Mouse (Mus musculus) spleen, postnatal 4 days (tissue): ENCODE measurements around the gene Inafm1.
A peak's percentile ranks its signal among the peaks of the same experiment; 100 is the strongest.
"Not testable (repeated sequence)": the region's sequence is repeated elsewhere in the genome, so short reads cannot be mapped to it uniquely, and the experiment has no call there.

Experiments
- DNase-seq, 2 experiments: peaks; one replicate each; pipeline ENCODE4 v3.0.0; 2022; ENCODE audit warnings: low spot score in 2 of 2

Inafm1 gene

DNA sequence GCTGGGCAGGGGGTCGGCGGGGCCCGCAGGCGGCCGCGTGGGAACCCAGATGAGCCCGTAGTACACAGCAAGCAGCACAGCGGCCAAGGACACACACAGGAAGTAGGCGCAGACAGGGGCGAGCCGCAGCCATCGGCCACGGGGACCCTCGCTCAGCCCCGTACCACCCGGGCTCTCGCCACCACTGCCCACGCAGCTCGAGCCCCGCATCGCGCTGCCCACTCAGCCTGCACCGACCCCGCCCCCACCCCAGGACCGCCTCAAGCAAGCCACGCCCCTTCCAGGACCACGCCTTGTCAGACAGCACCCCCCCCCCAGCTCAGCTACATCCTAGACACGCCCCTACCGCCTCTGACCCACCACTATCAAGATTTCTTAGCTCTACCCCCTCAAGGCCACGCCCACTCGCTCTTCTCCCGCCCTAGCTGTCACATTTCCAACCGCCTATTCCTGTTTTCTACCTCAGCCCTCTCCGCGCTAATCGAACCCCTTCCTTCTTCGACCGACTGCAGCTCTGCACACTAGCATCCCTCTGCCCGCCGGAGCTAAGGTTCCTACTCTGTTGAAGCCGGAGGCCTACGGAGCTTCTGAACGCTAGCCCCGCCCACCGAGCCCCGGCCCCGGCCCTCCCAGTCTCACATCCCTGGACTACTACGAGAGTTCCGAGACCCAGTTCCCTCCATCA lies at the start of gene Inafm1:
Inafm1 (minus strand) TSS at position 537 of the 685 bp plus-strand sequence.
- DNase-seq, result peak; percentile 88 to 92

DNA sequence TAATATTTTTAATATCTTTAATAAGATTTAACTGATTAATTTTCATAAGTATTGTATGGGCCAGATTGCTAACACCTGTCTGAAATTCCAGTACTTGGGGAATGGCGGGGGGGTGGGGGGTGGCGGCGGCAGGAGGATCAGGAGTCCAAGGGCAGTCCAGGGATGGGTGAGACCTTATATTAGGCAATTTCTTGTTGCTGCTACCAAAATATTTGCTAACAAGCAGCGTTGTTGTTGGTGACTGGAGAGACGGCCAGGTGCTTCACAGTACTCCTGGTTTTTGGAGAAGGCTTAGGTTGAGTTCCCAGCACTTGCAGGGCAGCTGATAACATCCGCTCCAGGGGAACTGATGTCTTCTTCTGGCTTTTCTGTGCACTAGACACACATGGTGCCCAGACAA lies 47.1 kb upstream of the Inafm1 start:
- no peak for DNase-seq

DNA sequence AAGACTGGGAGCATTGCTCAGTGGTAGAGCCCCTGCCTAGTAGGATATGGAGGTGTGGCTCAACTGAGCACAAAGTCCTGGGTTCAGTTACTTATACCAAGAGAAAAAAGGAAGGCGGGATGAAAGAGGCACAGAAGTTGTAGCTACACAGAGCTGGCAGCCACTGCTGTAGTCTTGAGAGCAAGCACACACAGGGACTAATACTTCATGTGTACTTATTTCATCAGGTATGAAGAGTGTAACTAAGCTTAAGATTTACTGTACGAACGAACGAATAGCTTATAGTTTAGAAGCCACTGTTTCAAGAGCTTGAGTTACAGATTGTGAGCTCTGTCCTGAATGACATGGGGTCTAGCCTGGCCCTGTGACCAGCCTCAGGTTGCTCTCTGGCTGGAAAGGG lies 45.8 kb upstream of the Inafm1 start:
- no peak for DNase-seq

DNA sequence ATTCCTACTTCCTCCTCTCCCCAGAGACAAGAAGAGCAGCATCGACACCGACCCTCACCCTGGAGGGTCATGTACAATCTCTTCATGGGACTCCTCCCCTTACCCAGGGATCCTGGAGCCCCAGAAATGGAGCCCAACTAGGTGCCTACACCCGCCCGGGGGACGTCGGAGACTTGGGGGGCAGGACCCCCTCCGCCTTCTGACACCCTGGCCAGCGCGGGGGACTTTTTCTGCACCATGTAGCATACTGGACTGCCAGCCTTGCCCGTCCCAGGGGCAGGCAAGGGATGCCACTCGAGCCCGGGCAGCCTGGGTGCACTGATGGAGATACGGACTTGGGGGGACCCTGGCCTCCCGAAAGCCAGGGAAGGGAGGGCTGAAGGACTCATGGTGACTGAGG lies 43.7 kb upstream of the Inafm1 start:
- peak in 1 of 2 experiments; percentile 69 for DNase-seq

DNA sequence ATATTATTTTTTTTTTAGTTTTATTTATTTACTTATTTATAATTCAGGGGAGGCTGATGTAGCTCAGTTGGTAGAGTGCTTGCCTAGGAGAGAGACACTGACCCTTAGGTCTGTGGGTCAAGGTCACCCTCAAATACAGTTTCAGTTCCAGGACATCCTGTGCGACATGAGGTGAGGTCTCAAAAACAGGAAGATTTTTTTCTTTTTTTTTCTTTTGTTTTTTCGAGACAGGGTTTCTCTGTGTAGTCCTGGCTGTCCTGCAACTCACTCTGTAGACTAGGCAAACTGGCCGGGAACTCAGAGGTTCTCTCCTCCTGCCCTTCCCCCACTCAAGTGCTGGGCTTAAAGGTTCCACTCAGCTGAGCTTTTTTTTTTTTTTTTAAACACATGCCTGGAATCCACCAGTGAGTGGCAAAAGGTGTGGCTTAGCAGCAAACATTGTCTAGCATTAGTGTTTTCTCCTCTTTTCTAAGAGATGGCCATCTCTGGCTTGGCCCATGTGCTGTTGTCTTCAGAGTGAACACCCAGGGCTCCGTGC lies 41.9 kb upstream of the Inafm1 start:
- DNase-seq, result no peak

DNA sequence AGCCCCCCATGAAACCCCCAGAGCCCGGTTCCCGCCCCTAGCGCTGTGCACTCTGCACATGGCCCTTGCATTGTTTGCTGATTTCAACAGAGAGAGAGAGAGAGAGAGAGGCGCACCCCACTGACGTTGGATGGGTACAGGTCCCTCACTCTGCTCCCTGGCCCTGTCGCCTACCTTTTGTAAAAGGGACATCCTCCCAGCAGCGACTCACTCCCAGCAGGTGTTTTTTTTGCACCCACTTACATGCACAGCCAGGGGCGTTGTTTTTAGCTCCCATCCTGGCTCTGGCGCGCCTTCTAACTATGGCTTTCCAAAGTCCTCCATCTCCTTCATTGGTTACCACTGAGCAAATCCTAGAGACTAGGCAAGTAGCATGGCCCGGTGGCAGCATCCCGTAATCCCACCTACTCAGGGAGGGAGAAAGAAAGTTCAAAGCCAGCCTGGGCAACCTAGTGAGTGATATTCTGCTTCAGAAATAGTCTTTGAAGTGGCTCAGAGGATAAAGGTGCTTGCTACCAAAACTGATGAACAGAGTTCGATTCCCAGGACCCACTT lies 40.9 kb upstream of the Inafm1 start:
- DNase-seq, result no peak

DNA sequence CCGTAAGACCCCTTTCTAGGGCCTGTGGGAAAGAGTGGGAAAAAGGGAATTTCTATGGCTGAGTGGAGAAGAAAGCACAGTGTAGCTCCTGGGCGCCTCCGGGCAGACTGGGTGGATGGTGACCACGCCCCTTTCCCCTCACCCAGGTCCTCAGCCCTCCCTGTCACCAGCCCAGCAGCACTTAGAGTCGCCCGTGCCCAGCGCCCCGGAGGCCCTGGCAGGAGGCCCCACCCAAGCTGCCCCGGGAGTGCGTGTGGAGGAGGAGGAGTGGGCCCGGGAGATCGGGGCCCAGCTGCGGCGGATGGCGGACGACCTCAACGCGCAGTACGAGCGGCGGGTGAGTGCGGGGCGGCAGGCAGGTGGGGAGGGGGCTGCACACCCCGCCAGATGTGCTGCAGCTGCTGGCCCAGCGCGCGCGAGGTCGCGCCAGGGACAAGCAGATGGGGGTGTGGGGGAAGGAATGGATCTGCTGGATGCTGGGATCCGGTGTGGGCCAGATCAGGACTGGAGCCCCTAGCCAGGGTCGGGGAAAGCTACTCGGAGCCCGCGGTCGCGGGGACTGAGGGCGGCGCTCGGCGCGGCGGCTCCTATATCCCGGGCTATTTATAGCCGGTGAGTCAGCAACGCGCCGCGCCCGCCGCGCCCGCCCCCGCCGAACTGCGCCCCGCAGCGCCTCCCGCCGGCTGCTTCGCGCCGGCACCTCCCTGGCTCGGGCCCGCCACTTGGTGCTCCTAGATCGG lies 40.2 kb upstream of the Inafm1 start:
- peak; percentile 84 to 93 for DNase-seq

DNA sequence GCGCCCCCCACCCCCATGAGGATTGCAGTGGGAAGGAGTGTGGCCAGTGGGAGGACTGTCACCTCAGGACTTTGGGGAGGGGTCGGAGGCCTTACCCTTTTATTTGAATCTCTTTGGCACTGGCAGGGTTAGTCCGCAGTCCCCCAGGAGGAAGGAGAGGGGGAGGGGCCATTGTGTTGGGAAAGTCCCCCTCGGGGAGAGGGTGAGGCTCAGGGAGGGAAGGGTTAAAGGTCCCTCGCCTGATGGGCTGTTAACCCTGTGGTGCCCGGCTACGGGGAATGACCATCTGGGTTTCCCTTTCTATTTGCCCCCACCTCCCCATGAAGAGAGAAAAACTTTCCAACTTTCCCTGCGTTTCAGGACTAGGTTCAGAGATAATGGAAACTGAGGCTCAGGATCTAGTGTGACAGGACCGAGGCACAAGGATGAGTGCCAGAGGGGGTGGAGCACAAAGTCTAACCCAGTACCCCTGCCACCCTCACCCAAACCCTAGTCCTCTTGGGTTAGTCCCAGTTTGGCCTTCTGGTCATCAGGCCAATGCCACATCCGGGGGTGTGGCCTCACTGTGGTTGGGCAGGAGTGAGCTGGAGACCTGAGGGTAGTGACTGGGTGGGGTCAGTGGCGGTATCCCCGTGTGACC lies 39.4 kb upstream of the Inafm1 start:
- DNase-seq, result peak; percentile 65 to 80

DNA sequence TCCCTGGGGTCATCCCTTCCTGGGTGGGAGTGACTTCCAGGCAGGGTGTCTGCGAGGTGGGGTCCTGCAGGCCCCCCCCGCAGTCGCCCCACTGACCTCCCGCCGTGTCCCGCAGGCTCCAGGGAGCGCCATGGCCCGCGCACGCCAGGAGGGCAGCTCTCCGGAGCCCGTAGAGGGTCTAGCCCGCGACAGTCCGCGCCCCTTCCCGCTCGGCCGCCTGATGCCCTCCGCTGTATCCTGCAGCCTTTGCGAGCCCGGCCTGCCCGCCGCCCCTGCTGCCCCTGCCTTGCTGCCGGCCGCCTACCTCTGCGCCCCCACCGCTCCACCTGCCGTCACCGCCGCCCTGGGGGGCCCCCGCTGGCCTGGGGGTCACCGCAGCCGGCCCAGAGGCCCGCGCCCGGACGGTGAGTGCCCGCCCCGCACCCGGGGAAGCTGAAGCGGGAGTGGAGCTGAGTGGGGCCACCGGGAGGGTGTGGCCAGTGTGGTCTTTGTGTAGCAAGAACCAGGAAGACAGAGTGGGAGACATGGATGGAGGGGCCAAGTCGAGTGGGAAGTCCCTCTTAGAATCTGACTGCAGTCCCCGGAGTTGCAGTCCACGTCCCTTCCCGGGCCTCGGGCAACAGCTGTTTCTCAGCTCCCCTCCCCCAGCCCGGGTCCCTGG lies 38.7 kb upstream of the Inafm1 start:
- peak; percentile 37 to 77 for DNase-seq

DNA sequence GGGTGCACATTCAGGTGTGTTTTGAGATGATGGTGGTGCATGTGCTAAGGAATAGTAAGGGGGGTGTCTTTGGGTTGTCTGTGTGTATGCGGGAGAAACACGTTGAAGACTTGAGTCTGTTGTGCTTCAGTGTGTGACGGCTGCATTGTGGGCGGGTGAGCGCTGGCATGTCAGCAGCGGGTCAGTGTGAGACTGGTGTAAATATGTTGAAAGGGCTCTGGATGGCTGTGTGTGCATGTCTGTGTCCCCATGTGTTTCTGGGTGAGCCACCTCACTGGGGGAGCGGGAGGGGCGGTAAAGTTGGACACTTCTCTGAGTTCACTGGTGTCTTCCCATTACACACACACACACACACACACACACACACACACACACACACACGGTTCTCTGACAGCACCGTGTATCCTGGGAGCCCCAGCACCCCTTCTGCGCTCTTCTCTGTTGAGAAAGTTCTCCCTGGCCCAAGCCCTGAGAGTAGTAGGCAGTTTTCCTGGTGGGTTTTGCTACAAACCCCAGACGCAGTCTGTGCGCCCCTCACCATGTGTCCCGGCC lies 38.1 kb upstream of the Inafm1 start:
- DNase-seq, result peak; percentile 34 to 72

DNA sequence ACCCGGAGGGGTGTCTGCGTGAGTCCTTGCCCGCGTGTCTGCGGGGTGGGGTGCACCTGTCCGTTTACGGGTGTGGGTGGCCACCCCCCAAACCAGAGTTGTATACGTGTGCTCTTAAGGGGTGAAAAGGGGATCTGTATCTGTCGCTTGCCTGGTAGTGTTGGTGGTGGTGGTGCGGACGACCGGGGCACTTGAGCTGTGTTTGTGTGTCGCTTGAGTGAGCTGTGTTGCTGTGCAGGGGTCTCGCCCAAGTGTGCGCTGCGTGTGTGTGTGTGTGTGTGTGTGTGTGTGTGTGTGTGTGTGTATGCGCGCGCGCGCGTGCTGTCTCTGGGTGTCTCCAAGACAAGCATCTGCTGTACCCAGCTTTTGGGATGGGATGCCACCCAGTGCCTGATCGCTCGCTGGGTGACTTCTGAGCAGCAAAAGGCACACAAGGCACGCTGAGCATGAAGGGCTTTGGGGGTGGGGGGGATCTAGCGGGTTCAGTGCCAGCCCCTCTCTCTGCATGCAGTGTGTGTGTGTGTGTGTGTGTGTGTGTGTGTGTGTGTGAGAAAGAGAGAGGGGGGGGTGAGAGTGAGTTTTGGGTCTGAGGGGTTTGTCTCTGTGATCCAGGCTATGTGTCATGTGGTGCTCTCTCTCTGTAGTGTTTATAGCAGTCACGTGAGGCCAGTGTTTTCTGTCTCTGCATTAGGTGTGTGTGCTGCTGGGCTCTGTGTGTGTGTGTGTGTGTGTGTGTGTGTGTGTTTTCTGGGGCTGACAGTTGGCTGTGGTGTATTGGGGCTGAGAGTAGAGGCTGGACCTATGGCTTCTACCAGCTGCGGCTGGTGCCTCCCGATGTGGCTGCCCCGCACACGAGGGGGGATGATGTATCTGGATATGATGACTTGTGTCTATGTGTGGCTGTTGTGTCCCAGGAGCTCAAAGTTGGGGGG lies 37.4 kb upstream of the Inafm1 start:
- peak; percentile 54 to 79 for DNase-seq

DNA sequence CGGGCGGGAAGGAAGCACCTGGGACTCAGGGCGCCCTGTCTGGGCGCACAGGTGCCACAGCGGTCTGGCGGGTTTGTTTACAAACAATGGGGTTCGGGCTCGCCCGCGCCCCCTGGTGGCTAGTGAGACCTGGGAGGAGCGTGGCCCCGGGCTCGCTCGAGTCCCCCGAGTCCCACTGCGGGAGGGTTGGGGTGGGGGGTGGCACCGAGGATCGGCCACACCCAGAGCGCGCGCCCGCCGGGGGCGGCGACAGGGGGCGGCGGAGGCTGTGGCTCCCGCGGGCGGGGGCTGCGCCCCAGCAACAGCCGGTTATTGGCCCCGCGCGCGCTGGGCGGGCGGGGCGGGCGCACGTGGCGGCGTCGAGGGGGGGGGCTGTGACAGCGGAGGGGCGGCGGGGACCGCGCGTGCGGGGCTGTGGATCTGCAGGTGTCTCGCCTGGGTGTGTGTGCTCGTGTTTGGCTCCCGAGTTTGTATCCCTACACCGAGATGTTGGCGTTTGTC lies 36.7 kb upstream of the Inafm1 start:
- peak; percentile 89 to 98 for DNase-seq

DNA sequence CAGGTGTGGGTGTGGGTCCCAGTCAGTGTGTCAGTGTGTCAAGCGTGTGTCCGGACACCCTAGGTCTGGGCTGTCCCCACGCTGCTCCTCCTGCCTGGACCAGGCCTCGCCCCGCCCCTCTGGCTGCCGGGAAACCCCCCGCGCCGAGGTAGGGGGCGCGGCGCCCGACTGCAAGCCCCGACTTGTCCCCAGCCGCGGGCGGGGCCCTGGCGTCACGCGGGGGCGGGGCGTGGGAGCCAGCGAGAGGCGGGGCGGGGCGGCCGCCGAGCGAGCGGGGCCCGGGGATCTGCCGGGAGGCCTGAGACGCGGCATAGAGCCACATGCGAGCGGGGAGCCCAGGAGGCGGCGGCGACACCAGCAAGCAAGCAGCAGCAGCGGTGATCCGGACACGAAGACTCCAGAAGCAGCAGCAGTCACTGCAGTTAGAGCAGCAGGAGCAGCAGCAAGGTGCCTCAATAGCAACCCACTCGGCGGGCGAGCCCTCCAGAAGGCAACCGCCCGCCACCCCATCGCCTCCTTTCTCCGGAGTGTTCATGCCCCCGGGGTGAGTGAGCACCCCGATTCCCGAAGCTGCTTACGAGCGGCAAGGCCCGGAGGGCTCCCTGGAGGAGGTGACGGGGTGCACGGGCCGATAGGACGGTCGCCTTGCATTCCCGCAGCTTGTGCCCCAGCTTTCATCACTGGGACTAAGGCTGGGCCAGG lies 36.1 kb upstream of the Inafm1 start:
- DNase-seq, result peak; percentile 92 to 96

DNA sequence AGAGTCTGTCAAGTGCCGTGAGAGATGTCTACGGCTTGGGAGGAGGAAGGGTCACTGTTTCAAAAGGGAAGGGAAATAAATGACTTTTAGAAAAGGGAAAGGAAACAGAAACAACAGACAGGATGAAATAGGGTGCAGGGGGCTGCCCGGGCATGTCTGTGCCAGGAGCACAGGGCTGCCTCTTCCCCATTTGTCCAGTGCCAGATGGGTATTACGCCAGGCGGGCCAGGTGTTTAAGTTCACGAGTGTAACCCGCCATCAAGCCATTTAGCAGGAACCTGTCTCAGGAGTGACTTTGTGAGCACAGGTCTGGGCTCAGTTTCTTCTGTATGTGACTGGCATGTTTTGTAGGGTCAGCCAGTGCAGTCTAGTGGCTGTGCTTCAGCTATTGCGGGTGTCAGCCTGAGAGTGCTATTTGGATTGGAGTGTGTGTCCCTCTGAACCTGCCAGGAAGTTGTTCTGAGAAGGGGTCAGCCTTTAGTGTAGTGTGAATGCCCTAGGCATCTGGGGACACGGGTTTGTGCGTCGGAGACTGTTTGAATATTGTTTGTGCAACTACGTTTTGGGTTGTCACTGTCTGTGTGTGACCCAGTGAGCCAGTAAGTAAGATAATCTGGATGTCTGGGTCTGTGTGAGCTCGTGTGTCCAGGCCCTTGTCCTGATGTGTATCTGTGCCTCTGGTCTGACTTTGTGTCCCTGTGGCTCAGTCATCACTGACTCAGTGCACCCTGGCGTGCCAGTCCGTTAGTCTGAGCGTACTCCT lies 35.3 kb upstream of the Inafm1 start:
- no peak for DNase-seq

DNA sequence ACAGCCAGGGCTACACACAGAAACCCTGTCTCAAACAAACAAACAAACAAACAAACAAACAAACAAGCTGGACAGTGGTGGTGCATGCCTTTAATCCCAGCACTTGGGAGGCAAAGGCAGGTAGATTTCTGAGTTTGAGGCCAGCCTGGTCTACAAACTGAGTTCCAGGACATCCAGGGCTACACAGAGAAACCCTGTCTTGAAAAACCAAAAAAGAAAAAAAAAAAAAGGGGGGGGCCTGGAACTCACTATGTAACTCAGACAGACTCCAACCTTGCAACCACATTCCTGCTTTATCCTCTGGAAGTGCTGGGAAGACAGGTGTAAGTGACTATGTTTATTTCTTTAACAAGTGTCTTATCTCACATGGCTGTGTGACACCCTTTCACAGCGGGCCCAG lies 34.7 kb upstream of the Inafm1 start, which contains the start of gene Bbc3:
Bbc3 (plus strand) TSS at position 301 of the 400 bp plus-strand sequence.
- not testable (repeated sequence) for DNase-seq

DNA sequence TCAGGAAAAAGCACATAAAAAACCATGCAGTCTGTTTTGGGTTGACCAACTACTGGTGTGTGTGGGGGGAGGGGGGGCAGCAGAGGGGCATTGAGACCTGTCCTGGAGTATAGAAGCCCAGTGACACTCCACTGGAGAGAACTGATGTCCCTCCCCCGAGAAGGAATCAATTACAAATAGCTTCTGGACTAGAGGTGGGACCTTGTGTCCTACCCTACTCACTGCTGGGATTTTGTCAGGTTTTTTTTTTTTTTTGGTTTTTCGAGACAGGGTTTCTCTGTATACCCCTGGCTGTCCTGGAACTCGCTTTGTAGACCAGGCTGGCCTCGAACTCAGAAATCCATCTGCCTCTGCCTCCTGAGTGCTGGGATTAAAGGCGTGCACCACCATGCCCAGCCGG lies 33.7 kb upstream of the Inafm1 start:
- not testable (repeated sequence) for DNase-seq

DNA sequence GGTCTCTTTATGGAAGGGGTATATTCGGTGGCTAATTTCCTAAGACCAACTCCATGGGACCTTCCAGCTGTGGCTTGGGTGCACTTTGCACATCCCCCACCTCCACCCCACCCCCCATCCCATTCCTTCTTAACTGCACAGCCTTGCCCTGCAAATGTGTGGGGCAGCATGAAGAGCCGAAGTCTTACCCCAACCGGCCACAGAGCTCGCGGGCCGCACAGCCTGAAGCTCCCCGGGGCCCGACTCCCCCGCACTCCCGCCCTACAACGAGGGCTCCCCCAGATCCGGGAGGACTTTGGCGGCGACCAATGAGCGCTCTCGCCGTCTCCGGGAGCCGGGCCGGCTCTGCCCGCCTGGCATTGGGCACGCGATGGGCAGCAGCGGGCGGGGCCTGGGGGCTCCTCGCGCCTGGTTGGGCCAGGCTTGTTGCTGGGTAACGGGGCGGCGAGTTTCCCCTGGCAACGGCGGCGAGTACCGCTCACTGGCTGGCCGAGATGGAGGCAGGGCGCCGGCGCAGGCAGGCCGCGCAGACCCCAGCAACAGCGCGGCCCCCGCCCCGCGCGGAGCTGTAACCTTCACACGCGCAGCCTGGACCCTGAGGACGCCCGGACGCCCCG lies 26.1 kb upstream of the Inafm1 start:
- peak; percentile 72 to 81 for DNase-seq

DNA sequence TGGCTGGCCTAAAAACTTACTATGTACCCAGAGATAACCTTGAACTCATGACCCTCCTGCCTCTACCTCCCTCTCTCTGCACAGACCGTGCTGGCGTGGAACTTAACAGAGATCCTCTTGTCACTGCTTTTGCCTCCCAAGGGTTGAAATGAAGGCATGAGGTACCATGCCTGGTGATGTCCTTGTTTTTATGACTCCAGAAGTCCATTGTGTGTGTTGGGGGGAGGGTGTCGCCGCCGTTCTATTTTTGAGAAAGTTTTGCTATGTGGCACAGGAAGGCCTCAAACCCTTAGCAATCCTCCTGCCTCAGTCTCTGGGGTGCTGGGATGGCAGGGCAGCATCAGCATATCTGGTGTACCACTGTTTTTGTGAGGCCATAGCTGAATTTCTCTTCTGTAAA lies 25.5 kb upstream of the Inafm1 start:
- no peak for DNase-seq
